Mouse (Mus musculus) skeletal muscle tissue, adult 2 months (tissue): ENCODE data around the gene Defa23.
"Not testable (repeated sequence)": the region's sequence is repeated elsewhere in the genome, so short reads cannot be mapped to it uniquely, and the experiment has no call there.

Experiments
- DNase-seq: peaks from one replicate; pipeline ENCODE4 v3.0.0-alpha.2; 2012; ENCODE audit warnings: low read depth, low spot score

The Defa23 gene

DNA sequence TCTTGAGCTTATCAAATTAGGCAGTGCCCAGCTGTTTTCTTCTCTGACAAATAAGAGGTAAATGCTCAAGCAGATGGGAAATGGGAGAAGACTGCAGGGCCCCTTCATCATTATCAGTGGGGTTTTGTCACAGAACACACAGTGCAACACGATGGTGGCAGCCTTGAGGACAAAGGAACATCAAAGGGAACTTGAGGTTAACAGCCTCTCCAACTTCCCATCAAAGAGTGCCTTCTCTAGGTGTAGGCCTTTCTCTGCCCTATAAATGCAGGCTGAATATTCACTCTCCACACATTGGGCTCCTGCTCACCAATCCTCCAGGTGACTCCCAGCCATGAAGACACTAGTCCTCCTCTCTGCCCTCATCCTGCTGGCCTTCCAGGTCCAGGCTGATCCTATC is at the start of gene Defa23:
Defa23 (plus strand) TSS at position 301 of the 400 bp plus-strand sequence.
- not testable (repeated sequence) for DNase-seq

DNA sequence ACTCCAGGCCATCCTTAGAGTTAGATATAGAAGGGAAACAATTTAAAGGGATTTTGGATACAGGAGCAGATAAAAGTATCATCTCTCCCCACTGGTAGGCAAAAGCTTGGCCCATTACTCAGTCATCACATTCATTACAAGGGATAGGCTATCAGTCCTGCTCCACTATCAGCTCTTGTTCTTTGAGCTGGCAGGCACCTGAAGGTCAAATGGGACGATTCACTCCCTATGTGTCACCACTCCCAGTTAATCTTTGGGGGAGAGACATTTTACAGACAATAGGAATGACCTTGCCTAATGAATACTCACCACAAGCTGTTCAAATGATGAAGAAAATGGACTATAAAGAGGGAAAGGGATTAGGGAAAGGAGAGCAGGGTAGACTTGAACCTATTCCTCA is 48.0 kb upstream of the Defa23 start:
- no peak for DNase-seq

- DNase-seq, result not testable (repeated sequence)
Observed at GRCm38 (mm10) chr8:21008578-21008977, 46.3 kb upstream of the Defa23 start.

DNA sequence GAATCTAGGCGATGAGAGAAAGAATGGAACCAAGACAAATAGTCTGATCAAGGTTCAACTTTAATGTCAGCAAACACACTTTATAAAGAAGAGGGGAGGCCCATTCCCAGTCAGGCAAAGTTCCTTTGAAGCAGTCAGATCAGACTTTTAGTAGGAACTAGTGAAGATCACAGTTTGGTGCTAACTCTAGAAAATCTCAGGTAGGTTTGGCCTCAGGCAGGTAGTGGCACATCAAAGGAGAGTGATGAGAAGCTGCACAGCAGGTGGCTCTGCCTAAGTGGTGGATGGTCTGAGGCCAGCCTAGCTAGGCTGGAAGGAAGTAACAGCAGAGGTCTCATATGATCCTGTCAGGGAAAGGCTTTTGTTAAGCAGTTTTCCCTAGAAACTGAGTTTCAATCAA is 44.3 kb upstream of the Defa23 start:
- not testable (repeated sequence) for DNase-seq

- DNase-seq, result not testable (repeated sequence)
Observed at GRCm38 (mm10) chr8:21025245-21025644, 29.6 kb upstream of the Defa23 start, which contains the start of gene Defa21. Gene Defa21 (plus strand): TSS chr8:21025545.

DNA sequence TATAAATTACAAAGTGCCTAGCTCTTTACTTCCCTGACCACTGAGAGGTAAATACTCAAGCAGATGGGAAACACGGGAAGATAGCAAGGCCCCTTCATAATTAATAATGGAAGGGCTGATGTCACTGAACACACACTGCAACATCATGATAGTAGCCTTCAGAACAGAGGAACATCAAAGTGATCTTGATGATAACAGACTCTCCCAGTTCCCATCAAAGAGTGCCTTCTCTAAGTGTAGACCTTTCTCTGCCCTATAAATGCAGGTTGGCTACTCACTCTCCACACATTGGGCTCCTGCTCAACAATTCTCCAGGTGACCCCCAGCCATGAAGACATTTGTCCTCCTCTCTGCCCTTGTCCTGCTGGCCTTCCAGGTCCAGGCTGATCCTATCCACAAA is 9.9 kb downstream of the Defa23 start, which contains the start of gene Defa35:
Defa35 (plus strand) TSS at position 301 of the 400 bp plus-strand sequence.
- DNase-seq, result not testable (repeated sequence)

DNA sequence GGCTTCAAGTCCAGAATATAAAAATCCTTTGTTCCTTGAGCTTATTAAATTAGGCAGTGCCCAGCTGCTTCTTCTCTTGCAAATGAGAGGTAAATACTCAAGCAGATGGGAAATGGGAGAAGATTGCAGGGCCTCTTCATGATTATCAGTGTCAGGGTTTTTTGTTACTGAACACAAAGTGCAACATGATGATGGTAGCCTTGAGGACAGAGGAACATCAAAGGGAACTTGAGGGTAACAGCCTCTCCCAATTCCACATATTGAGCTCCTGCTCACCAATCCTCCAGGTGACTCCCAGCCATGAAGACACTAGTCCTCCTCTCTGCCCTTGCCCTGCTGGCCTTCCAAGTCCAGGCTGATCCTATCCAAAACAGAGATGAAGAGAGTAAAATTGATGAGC is 29.3 kb downstream of the Defa23 start, which contains the start of gene Defa25:
Defa25 (plus strand) TSS at position 301 of the 400 bp plus-strand sequence.
- DNase-seq, result not testable (repeated sequence)

DNA sequence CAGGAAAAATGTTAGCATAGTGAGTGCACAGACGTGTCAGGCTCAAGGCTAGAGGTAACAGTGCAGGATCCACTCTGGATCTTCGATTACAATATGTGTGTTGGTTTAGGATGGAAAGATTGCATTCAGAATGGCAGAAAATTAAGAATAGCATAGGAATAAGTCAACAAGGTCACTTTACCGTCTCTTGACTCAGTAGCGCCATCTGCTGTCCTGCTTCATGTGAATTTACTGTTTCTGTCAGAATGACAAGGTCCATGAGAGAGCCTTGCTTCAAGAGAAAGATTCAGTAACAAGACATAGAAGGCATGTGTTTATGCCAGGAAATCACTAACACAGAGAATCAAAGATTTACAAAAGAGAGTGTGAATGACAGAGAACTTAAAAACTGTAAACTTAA is 38.3 kb downstream of the Defa23 start:
- DNase-seq, result no peak

DNA sequence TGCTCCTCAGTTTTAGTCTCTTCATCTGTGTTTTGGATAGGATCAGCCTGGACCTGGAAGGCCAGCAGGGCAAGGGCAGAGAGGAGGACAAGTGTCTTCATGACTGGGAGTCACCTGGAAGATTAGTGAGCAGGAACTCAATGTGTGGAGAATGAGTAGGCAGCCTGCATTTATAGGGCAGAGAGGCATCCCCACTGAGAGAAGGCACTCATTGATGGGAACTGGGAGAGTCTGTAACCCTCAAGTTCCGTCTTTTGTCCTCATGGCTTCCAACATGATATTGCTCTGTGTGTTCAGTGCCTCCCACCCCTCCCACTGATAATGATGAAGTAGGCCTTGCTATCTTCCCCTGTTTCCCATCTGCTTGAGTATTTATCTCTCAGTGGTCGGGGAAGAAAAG is 41.1 kb downstream of the Defa23 start, which contains the start of gene Gm14851:
Gm14851 (minus strand) TSS at position 101 of the 400 bp plus-strand sequence.
- DNase-seq, result not testable (repeated sequence)
